Mouse (Mus musculus) intestine, postnatal 0 days (tissue): ENCODE measurements around the gene Gm27027. TPM values are rescaled to one million over a fixed set of nuclear protein-coding genes. Genes with fewer than 3 reads are reported as not detected.

Source experiments
- ATAC-seq: fragments of 200-750 bp; cut with Nextera tagmentation; 2 replicates; pipeline ENCODE4 v1.8.0; 2017; ENCODE audit warnings: mild to moderate bottlenecking, moderate TSS enrichment, moderate library complexity
- H3K27ac ChIP-seq: fragments of 300-500 bp; sonication (generic); 2 replicates; pipeline ENCODE4 v1.5.1; 2014; ENCODE audit warnings: mild to moderate bottlenecking, low read depth, low read length, moderate library complexity
- H3K27me3 ChIP-seq: fragments of 300-500 bp; sonication (generic); replicated peaks from 2 replicates; pipeline ENCODE4 v1.6.1; 2014; ENCODE audit warnings: low read length, mixed read lengths; ENCODE audit not compliant: control insufficient read depth, insufficient read depth
- H3K36me3 ChIP-seq: fragments of 300-500 bp; sonication (generic); 2 replicates; pipeline ENCODE4 v1.6.1; 2014; ENCODE audit warnings: mild to moderate bottlenecking, moderate library complexity; ENCODE audit not compliant: control insufficient read depth, insufficient read depth
- H3K4me1 ChIP-seq: fragments of 300-500 bp; sonication (generic); replicated peaks from 2 replicates; pipeline ENCODE4 v1.6.1; 2014; ENCODE audit warnings: antibody characterized with exemption, low read length, mixed read lengths; ENCODE audit not compliant: control insufficient read depth, insufficient read depth
- H3K4me2 ChIP-seq: fragments of 300-500 bp; sonication (generic); replicated peaks from 2 replicates; pipeline ENCODE4 v1.6.1; 2014; ENCODE audit warnings: low read depth, mild to moderate bottlenecking, moderate library complexity
- H3K4me3 ChIP-seq: fragments of 300-500 bp; sonication (generic); 2 replicates; pipeline ENCODE4 v1.5.1; 2014; ENCODE audit warnings: low read depth, low read length
- H3K9ac ChIP-seq: fragments of 300-500 bp; sonication (generic); 2 replicates; pipeline ENCODE4 v1.6.1; 2014; ENCODE audit warnings: mild to moderate bottlenecking, low read depth, low read length
- H3K9me3 ChIP-seq: fragments of 300-500 bp; sonication (generic); 2 replicates; pipeline ENCODE4 v1.6.1; 2016; ENCODE audit warnings: mixed run types; ENCODE audit not compliant: control insufficient read depth
- CTCF ChIP-seq: sonication (generic); IDR thresholded peaks from 2 replicates; pipeline ENCODE4 v1.5.1; 2016; ENCODE audit warnings: low read depth, mild to moderate bottlenecking, control low read depth, antibody characterized with exemption, moderate library complexity
- WGBS: fragments of 180-500 bp; shearing (Covaris S2); extraction: QIAGEN DNeasy Blood & Tissue Kit; methylation state at CpG from one replicate; pipeline ENCODE4 v1.1.7; 2014; 5-methylcytosine and 5-hydroxymethylcytosine counted together
- polyA plus RNA-seq: library from polyadenylated mRNA; unstranded; fragments of >200 nt; fragmentation: Nextera tagmentation; extraction: Ambion mirVana; gene quantifications from 2 replicates; pipeline ENCODE4 v1.2.1, GENCODE M21; 2015

The Gm27027 gene
- polyA plus RNA-seq, 1 experiment from 2014 or later: not detected

DNA sequence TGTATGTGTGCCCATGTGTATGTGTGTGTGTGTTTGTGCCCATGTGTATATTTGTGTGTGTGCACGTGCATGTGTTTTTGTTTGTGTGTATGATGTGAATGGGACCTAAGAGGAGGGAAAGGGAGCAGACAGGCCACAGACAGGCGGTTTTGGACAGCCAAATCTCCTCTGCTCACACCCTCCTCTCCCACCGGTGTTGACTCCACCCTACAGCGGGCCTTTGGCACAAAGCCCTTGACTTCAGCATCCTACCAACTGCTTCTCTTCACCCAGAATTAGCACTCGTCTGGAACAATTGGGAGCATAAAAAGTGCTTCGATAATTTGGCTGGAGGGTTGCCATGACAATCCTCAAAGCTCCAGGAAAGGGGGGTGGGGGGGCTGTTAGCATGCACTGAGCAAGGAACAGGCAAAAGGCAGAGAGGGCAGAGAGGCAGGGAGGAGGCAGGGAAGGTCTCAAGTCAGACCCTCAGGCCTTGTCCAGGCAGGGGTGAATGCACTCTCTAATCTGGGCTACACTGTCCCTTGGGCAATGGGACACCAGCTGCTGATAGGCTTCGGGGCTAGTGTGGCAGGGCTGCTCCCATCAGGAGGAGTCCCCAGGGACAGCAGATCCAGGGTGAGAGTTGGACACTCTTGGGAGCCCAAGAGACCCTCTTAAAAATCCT lies 31.5 kb downstream of the Gm27027 start:
- Histone ChIP-seq H3K9me3 (no peaks in the 10 kb centered on the region), H3K9ac (no peak overlapping the region), H3K36me3 (no peaks in the 10 kb centered on the region), H3K4me2 (no peak overlapping the region), H3K4me1 (no peaks in the 10 kb centered on the region), H3K27ac (no peak overlapping the region), H3K27me3 (no peaks in the 10 kb centered on the region), H3K4me3 (no peak overlapping the region)
- WGBS: 59% methylated on average over 7 of the region's 7 CpGs
- ATAC-seq: no peak
- TF ChIP-seq CTCF: no peak

DNA sequence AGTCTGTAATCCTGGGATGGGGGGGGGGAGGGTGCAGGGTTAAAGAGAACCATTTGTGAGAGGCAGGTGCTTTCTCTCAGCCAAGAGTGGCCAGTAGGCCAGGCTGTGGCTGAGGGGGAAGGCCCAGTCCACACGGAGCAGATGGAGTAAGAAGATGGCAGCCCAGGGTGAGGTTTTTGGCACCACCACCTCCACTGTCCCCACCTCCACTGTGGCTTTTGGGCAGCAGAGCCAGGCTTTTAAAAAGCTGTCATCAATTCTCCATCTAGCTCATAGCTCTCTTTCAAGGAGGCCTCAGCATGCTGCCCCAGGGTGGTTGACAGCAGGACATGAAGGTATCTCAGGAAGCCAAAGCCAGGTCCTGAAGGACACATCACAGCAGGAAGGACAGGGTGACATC lies 32.4 kb downstream of the Gm27027 start:
- Histone ChIP-seq H3K9ac (no peak overlapping the region), H3K4me1 (no peaks in the 10 kb centered on the region), H3K4me3 (no peak overlapping the region), H3K36me3 (no peaks in the 10 kb centered on the region), H3K27me3 (0 out of 2 replicates have a peak, but pooled peaks cover 6% of the 10 kb centered on the region), H3K27ac (no peak overlapping the region), H3K4me2 (no peak overlapping the region), H3K9me3 (no peaks in the 10 kb centered on the region)
- ATAC-seq: no peak
- no peak for TF ChIP-seq CTCF
- WGBS: 89% methylated on average over 1 of the region's 1 CpGs

DNA sequence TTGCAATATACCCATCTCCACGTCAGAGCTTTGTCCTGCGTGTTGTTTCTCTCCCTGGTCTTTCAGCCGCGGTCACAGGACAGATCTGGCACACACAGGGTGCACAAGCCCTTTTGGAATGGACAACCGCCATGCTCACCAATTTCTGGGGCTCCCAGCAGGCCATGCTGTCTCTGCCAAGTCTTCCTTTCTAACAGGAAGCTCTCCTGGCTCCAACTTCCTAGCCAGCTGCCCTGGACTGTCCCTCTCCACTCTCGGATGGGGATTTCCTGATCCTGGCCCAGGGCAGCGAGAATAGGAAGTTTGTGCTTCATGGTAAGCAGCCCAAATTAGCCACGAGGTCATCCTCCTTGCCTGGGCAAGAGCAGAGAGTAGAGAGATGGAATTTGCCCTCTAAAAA lies 34.4 kb downstream of the Gm27027 start:
- Histone ChIP-seq H3K4me3 (no peak overlapping the region), H3K36me3 (no peaks in the 10 kb centered on the region), H3K27me3 (peaks cover 15% of the 10 kb centered on the region), H3K4me2 (no peak overlapping the region), H3K9me3 (no peaks in the 10 kb centered on the region), H3K4me1 (no peaks in the 10 kb centered on the region), H3K9ac (no peak overlapping the region), H3K27ac (no peak overlapping the region)
- TF ChIP-seq CTCF: no peak
- no peak for ATAC-seq
- WGBS: 55% methylated on average over 8 of the region's 8 CpGs

DNA sequence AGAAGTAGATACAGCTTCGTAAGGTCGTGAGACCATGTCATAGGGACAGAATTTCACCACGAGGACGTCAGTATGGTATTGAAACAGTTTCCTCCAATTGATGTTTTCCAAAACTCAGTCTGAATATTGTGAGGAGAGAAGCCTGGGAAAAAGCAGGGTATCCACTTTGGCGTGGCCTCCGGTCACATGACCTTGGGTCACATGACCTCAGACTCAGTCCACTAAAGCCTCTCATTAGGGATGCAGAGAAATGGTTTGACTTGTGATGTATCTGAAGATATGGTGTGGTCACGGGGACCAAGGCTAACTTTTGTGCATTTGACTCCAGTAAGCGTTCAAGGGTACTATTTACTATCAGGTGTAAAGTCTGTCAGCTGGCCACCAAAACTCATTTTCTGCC lies 36.8 kb downstream of the Gm27027 start:
- 77% methylated on average over 8 of the region's 8 CpGs for WGBS
- no peak for ATAC-seq

DNA sequence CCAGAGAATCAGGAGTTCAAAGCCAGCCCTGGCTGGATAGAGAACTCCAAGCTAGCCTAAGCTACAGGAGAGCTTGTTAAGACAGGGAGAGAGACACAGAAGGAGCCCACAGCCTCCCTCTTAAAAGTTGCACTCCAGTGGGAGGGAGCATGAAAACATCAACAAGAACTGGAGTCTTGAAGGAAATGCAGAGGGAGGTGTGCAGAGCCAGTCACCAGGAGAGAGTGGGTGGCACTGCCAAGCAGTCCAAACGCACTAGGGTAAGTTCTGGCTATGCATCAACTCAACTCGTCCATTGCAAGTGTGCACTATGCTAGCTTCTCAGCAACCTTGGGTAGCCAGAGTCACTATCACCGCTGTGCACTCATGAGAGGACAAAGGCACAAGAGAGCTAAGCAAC lies 37.9 kb downstream of the Gm27027 start:
- Histone ChIP-seq H3K4me1 (no peaks in the 10 kb centered on the region), H3K4me2 (no peak overlapping the region), H3K27ac (no peak overlapping the region), H3K27me3 (peaks cover 37% of the 10 kb centered on the region), H3K36me3 (no peaks in the 10 kb centered on the region), H3K9me3 (no peaks in the 10 kb centered on the region), H3K9ac (no peak overlapping the region), H3K4me3 (no peak overlapping the region)
- 69% methylated on average over 3 of the region's 3 CpGs for WGBS
- ATAC-seq: no peak
- TF ChIP-seq CTCF: no peak

More for the DNA sequence above, 36.8 kb downstream of the Gm27027 start:
- TF ChIP-seq CTCF: no peak
- Histone ChIP-seq H3K36me3 (no peaks in the 10 kb centered on the region), H3K27ac (no peak overlapping the region), H3K4me2 (no peak overlapping the region), H3K27me3 (peaks cover 31% of the 10 kb centered on the region), H3K9ac (no peak overlapping the region), H3K4me3 (no peak overlapping the region), H3K4me1 (no peaks in the 10 kb centered on the region), H3K9me3 (no peaks in the 10 kb centered on the region)

DNA sequence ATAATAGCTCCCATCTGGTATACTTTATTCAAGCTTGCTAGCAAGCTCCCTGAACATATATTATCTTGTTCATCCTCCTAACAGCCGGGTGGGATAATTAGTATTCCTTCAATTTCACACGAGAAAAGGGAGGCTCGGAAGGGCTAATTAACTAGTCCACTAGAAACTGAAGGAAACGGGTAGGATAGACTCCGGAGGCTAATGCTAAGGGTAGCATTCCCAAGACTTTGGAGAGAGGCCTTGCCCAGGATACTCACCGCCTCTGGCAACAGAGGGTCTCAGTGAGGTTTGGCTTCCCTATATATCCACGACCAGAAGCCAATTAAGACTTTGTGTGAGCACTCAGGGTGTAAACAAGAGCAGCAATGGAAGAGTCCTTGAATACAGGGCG lies 38.4 kb downstream of the Gm27027 start:
- Histone ChIP-seq H3K4me2 (no peak overlapping the region), H3K27ac (no peak overlapping the region), H3K36me3 (no peaks in the 10 kb centered on the region), H3K9me3 (no peaks in the 10 kb centered on the region), H3K4me1 (no peaks in the 10 kb centered on the region), H3K27me3 (peaks cover 37% of the 10 kb centered on the region), H3K4me3 (peak overlapping the region; percentile 66; the same call in 1 of the 2 replicates), H3K9ac (no peak overlapping the region)
- ATAC-seq: no peak
- 61% methylated on average over 8 of the region's 8 CpGs for WGBS
- no peak for TF ChIP-seq CTCF
